Mouse (Mus musculus) ovary, adult 18-20 months (tissue): ENCODE results near the gene Adamts17.
A peak's percentile ranks its signal among the peaks of the same experiment; 100 is the strongest.

Experiments used
- DNase-seq: peaks from one replicate; pipeline ENCODE4 v3.0.0; 2022; ENCODE audit warnings: low spot score, mixed read lengths

Adamts17 gene

DNA sequence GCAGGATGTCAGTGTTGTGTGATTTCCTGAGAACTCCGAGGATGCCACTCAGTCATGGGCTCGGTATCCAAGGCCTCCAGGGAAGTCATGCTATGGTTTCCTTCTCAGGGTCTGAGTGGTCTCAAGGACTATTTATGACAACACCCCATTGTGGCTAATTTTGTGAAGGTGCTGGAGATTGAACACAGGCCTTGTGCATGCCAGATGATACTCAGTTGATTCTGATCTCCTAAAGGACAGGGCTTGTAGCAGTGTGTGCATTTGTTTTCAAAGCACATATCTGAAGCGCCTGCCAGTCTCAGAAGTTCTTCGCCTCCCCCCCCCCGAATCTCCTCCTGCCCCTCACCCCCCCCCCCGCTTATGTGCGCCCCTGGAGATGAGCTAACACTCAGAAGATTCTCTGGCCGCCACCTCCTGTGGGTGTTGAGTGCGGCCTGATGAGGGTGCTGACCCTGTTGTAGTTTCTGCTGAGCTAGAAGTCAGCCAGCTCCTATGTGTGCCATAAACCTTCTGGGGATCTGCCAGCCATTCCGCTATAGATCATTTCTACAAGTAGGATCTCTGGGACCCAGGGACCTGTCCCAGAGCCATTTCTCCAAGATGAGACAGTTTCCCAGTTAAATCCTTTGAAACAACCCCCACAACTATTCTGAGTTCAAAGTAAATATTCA lies 232.6 kb downstream of the Adamts17 start:
- DNase-seq = no peak

DNA sequence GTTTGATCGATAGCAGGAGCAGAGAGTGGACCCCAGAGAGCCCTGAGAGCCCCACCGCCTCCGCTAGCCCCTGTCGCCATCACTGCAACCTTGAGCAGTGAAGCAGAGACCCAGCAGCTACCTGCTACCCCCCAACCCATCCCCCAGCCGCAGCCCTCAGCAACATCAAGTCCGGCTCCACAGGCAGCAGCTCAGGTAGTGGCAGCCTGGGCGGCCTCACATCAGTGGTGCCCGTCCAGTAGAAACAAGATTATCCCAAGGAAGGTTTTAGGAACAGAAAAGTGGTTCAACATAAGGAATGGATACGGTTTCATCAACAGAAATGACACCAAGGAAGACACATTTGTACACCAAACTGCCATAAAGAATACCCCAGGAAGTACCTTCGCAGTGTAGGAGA lies 243.2 kb downstream of the Adamts17 start:
- DNase-seq = no peak

DNA sequence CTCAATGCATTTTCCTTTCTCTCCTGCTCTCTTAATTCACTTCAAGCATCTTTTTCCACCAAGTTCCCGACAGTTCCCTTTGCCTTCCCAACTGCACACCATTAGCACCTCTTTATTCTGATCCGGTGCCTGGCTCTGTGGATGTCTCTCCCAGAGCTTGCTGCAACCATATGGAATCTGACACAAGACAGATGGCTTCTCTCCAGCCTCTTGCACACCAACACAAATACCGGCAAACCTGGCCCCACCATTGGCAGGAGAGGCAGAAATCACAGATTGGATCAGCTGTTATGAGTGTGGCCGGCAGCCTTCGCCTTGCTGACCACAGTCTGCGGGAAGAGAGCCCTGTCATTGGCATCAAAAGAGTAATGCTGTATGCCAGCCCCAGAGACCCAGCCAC lies 248.2 kb downstream of the Adamts17 start:
- no peak for DNase-seq

DNA sequence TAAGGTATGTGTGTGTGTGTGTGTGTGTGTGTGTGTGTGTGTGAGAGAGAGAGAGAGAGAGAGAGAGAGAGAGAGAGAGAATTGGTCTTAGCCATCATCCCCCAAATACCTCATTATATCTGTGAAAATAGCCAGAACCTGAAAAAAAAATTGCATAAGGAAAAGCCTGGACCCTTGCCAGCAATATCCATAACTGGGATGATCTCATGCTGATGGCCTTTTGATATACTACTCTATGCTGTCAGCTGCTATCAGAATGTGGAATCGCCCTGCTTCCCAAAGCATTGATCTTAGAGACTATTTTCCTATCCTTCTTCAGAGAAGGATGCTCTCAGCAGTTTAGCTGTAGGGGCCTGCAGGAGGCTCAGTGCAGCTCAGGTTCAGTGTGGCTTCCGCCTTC lies 257.6 kb downstream of the Adamts17 start:
- DNase-seq = no peak

DNA sequence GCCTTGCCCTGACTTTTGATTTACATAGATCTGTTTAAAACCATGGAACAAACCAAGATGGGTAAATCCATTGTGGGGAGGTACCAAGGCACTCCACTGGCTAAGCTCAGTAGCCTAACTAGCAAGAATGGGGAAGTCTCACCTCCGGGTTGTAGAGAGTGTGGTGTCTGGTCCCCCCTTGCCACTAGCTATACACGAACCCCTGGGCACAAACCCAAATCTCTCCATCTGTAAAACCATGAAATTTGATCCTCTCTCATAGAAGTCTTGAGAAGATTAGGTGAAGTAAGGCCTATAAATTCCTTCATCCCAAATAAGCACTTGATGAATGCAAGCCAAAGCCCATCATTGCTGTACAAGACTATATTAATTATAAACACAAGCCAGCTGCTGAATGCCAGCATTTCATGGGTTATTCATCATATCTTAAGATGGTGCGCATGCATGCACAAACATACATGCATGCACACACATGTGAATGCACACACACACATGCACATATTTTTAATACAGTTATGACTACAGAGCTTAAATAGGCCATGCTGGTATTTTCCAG lies 262.0 kb downstream of the Adamts17 start:
- no peak for DNase-seq

DNA sequence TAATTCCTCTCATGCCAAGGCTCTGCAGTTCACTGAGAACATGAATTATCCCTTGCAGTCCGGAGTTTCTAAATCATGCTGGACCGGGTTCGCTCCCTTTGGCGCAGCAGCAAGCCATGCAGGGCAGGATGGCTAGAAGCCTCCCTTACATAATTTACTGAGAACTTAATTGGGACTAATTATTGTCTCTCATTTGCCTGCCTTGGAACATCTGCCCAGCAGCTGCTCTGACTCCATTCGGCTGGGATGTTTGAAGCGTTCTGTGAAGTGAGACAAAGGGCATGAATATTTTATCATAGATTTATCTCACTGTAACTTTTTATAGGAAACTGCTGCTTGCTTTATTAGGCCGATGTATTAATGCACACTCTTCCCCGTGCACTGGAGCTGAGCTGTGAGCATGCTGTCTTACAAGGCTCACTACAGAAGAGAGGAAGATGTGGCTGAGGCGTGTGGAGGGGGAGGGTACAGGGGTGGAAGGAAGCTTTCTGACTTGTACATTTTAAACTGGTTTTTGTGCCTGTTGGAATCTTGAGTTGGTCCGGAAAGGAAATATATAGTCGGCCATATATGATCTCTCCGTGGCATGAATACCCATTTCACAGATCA lies 271.1 kb downstream of the Adamts17 start:
- no peak for DNase-seq

DNA sequence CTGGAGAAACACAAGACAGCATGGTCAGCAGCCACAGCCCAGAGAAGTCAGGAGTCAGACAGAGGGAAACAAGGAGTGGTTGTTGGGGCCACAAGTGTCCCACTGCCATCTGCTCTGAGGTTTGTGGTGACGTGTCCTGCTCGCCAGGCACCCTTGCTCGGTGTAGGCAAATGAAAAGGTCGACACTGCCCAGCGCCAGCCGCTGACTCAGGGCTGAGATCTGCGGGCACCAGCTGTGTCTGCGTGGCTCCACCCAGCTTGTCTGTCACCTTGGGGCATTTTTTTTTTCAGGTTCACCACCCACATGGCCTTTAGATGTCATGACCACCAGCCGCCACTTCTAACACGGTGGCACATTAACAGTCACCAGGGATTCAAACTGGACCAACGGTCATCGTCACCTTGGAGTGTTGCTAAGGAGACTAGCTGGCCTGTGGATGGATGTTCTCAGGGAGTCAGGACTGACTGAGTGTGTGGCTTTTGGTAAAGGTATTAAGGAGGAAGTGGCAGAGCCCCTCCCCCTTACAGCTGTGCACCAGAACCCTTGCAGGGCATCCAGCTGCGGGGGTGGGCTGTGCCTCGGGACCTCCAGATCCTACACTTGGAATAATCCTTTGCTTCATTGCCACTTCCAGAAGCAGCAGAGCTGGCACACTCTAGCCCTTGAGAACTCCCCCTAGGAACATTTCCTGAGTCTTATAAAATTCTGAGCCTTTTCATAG lies 273.1 kb downstream of the Adamts17 start:
- no peak for DNase-seq

DNA sequence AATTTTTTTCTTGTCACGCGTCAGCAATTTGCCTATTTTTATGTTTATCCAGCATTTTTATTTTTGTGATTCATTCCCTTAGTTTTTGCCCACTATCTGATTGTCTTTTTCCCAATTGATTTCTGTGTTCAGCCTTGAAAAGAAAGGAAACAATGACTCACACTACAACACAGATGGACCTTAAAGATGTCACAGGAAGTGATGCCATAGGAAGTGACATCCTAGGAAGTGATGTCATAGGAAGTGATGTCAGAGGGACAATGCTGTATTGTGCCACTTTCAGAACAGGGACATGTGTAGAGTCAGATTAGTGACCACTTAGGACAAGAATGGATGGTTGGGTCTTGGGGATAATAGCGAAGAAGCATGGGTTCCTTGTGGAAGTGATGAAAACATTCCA lies 274.5 kb downstream of the Adamts17 start:
- no peak for DNase-seq

DNA sequence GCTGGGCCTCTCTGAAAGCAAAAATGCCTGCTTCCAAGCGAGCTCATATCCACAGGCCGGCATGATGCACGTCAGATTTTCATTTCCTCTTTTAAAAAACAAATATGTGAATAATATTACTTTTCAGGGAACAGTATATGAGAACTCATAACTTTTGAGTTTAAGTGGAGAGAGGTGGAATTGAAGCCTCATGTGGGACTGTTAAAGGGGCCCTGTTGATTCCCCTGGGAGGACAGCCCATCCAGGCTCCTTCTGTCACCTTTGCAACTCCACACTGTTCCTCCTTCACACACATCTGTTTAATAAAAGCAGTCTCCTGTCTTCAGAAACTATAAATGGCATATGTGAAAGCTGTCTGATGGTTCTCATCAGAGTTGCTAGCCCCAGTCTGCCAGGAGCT lies 275.5 kb downstream of the Adamts17 start:
- DNase-seq = no peak

DNA sequence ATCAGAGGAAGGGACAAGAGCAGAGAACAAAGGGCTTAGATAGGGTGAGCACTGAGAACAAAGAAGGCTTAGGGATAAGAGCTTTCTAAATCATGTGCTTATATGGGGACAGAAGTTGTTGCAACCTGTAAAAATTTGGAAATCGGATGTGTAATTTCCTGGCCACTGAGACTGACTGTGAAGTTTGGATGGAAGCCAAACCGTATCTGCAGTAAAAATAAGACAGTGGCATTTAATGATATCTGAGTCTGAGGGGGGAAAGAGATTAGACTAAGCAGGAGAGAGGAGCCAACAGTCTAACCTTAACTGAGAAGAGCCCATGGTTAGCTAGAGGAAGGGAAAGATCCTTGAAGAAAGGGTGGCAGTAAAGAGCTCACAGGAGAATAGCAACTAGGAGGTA lies 295.6 kb downstream of the Adamts17 start:
- DNase-seq = no peak

DNA sequence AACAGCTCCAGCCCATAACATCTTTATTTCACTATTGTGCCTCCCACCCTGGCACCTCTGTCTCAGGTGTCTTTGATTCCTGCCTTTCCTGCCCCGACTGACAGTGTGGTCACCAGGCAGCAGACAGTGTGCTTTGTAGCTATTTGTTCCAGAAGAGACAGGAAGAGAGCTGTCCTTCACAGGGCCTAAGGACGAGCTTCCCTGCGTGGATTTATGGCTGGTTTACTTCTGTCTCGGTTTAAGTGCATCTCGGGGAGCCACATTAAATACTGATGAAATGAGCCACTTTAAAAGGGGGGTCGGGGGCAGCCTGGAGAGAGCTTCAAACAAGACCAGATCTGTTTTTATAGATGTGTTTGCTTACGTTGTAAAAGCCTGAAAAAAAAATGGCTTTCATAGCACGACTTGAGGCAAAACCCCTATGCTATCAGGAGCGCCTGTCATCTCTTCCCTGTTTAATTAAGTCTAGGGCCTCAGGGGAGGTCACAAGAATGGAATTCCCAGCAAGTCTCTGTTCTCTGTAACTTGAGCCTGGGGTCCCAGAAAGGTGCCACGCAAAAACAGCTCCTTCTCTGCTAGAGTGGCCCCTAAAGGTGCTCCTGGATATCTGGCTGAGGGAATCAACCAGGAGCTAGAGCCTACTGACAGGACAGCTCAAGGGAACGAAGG lies 302.9 kb downstream of the Adamts17 start:
- DNase-seq = no peak

DNA sequence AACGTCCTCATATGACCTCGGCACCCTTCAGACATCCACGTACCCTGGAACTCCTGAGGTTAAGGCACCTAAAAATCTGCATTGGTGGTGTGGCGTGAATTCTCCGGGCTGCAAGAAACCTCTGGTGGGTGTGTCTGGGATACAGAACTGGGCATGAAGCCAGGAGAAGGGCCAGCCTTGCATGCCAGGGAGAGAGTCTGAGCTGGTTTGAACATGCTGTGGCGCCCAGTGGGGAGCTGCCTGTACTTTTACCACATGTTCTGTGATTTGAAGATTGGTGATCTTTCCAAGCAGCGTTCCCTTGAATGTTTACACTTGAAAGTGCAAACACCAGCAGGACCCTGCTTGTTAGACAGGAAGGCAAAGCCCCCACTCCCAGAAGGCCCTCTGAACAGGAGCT lies 306.2 kb downstream of the Adamts17 start:
- no peak for DNase-seq

DNA sequence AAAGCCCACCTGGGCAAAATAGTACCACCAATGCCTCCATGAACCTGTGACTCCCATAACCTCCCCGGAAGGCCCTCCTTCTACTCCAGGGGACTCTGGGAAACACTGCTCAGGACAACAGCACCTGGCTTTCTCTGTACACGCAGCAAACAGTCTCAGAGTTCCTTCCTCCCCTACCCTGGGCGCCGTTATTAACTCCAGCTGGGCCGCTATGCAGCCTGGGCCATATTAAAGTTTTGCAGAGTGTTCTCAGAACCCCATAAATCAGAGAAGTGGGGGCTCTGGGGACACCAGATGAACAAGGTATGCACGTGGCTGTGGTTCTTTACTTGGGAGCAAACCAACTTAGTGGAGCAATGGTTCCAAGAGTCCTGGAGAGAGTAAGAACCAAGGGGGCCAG lies 306.6 kb downstream of the Adamts17 start:
- no peak for DNase-seq

DNA sequence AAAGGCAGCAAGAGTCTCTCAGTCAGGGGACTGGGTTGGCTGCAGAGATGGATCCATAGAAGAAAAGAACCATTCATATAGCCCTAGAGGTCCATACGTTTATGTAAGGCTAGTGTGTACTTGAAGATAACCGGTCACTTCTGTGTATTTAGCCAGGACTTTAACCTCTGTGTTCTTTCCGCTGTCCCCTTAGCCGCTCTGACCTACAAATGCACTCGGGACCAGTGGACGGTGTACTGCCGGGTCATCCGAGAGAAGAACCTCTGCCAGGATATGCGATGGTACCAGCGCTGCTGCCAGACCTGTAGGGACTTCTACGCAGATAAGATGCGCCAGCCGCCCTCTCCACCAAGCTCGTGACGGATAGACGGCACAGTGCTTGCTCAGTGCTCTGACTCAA lies 310.2 kb downstream of the Adamts17 start:
- no peak for DNase-seq

DNA sequence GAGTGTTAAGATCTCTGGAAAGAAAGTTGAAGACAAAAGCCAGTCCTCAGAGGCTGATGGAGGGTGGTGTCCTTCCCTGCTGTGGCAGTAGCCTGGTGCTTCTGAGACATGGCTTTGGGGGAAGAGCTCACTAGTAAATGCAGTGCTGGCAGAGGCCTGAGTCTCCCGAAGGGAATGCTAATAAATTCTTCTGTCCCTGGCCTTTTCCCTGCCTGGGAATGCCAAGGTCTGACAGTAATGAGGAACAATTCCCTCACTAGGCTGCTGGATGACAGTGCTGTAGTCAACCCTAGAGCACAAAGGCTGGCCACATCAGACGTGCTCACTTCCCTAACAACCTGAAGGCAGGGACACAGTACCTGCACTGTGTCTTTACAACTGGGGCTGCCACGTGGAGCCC lies 313.1 kb downstream of the Adamts17 start:
- no peak for DNase-seq

DNA sequence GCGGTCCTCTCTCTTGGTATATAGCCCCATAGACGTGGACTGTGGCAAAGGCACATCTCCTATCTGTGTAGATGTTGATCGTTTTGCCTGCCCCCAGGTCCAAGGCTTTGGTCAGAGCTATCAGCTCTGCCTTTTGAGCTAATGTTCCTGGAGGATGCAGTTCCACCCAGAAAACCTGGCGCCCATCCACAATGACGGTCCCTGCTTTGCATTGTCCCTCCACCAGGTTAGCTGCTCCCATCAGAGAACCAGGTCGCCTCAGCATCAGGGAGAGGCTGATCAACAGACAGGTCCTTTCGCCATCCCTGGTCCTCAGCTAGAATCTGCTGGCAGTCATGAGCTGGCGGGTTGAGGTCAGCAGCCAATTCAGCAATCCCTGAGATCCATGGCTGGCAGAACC lies 322.6 kb downstream of the Adamts17 start:
- no peak for DNase-seq

DNA sequence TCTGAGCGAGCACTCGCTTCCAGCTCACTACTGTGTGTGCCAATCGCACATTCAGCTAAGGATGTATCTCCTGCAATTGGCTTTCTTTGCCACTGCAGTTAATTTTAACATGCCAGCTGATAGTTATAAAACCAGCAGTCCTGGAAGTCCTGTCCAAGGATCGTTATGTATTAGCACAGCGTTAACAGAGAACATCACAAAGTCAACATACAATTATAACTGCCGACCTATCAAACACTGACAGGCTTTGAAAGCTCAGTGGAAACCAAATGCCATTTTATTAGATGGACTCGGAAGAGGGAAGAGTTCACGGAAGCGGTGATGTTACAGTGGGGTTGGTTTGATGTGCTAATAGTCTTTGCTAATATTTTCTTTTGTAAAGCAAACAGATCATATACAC lies 328.8 kb downstream of the Adamts17 start:
- DNase-seq = no peak

DNA sequence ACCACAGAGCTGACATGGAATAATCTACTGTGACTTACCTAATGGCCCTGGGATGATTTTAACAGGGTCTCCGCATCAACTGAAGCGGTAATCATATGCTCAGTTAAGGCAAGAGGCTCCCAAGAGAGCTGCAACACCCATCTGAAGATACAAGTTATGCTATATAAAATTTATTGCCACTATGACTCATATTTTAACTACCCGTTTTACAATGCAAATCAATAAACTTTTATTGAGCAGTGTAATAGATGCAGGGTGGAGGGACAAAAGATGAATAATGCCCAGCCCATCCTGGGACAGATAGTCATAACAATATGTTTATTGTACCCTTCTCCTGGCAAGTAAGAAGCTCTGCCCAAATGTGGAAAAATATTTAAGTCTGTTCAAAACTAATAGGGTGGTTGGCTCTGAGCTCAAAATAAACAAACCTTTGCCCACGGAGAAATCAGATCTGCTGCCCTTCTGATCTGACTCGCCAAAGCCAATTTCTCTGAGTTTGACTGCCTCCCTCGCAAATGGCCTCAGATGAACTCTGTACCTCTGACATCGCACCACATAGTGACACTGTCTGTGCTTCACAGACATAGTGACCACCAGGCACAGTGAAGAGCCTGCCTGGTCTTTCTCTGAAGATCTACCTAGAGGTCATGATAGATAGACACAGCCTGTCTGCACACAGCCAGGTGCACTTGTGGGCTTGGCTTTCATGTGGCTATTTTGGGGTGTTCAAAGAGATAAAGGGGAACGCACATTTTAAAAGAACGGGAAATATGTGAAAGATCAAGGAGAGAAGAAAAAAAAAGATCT lies 329.4 kb downstream of the Adamts17 start:
- DNase-seq = no peak

DNA sequence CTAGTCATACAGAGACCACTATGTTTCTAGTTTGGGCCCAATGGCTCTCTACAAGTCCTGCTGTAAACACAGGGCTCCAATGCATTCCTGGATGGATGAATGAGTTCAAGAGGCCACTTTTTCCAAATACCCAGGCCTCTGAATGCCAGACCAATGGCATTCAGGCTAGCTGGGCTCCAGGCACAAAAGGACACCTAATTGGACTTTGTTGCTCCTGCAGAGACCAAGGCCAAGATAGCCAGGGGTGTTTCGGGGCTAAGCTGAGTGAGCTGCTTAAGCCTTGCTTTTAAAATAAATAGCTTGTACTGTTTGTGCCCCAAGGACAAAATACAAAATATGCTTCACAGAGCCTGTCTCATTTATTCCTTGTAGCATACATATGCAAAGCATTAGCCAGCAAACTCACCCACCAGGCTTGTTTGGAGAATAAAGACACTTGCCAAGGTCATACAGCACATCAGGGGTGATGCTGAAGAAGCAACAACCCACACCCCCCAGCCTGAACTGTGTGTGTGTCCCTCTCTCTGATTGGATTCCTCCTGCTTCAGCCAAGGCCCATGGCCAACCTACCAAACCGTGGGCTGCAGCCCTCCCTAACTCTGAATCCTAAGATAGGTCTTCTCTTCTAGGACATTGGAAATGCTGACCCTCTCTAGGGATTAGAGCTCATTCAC lies 334.1 kb downstream of the Adamts17 start:
- DNase-seq = peak; percentile 62

DNA sequence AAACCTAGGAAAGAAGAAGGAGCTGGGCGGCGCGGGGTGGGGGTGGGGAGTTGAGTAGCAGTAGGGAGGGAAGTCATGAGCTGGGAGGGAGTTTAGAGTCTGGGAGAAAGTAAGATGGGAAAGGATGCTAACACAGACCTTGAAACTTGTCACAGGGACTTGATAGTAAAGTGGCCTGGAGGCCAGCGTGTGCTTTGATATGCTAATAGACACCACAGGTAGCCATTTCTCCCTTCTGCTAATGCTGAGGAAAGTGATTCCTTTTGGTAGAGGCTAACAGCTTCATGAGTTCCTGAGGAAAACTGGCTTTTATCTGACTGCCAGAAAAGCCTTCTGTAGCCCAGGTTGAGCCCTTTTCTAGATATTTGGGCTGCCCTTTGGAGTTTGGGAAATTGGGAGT lies 344.3 kb downstream of the Adamts17 start:
- DNase-seq = no peak

DNA sequence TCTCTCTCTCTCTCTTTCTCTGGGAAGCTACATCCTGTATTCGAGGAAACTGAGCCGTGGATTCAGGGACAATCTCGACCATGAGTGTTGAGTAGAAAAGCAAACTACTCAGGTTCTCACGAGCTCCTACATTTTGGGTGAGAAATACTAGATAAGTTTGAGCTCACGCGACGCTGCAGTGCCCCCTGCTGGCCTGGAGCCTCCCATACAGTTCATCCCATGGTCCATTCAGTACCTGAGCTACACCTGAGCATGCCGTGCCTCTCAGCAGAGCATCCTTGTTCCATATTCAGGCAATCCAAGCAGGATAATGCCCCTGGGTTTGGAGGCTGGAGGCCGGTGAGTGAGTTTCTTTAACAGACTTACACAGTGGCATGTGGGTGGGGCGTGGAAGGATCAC lies 359.9 kb downstream of the Adamts17 start:
- no peak for DNase-seq
